Mouse (Mus musculus) layer of hippocampus, adult 18-20 months (tissue): ENCODE results near the gene Cdca5. TPM values are rescaled to one million over a fixed set of nuclear protein-coding genes. Genes with fewer than 3 reads are reported as not detected.

Experiments
- DNase-seq, 2 experiments: peaks; one replicate each; pipeline ENCODE4 v3.0.0; 2022; ENCODE audit warnings: low spot score in 2 of 2
- total RNA-seq, 2 experiments: library from RNA; stranded (reverse); gene quantifications; 2 replicates each; pipeline ENCODE4 v1.2.3; 2021

Cdca5 gene
- total RNA-seq, 2 experiments from 2014 or later = not detected

DNA sequence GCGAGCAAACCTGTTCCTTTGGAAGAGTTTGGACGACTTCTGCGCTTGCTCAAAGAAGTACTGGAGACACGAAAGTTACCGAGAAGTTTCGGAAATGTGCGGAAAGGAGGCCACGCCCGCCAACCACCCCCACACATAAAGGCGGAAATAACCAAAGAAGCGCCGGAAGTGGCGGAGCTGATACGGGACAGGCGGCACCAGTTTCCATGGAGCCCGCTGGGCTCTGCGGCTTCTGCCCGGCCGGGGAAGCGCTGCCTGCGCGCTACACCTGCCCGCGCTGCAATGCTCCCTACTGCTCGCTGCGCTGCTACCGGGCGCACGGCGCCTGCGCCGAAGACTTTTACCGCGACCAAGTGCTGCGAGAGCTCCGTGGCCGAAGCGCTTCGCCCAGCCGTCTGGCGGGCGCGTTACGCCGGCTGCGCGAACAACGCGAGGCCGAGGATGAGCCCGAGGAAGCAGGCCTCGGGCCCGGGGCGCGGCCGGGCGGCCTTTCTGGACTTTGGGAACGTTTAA lies 23.7 kb upstream of the Cdca5 start, which contains the start of gene Znhit2:
TSS of gene Znhit2 (plus strand) at position 172 of the 513 bp plus-strand sequence.
- peak; percentile 95 to 97 for DNase-seq

DNA sequence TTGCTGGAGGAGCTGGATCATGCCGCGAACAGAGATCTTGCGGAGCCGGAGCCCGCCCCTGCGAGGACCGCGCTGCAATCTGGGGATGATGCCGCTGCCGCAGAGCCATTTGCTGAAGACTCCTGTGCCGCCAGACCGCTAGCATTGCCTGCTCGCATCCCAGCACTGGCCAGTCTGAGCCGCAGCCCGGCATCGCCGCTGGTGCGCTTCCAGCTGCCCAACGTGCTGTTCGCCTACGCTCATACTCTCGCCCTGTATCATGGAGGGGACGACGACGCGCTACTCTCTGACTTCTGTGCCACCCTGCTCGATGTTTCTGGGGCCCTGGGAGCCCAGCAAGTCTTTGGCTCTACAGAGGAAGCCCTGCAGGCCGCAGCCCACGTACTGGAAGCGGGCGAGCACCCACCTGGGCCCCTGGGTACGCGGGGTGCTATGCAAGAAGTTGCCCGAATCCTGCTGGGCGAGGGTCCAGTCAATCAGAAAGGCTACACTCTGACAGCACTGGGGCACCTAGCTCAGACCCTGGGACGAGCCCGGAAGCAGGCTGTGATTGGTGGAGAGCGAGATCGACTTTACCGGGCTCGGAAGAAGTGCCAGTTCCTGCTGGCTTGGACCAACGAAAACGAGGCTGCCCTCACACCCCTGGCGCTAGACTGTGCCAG lies 23.0 kb upstream of the Cdca5 start:
- DNase-seq = peak in 1 of 2 experiments; percentile 55

- no peak for DNase-seq
Observed at GRCm38 (mm10) chr19:6062418-6062817, 22.4 kb upstream of the Cdca5 start.

GRCm38 (mm10) chr19:6063081-6063480 lies 21.7 kb upstream of the Cdca5 start:
- no peak for DNase-seq

- no peak for DNase-seq
Observed at GRCm38 (mm10) chr19:6066571-6066970, 18.2 kb upstream of the Cdca5 start.

DNA sequence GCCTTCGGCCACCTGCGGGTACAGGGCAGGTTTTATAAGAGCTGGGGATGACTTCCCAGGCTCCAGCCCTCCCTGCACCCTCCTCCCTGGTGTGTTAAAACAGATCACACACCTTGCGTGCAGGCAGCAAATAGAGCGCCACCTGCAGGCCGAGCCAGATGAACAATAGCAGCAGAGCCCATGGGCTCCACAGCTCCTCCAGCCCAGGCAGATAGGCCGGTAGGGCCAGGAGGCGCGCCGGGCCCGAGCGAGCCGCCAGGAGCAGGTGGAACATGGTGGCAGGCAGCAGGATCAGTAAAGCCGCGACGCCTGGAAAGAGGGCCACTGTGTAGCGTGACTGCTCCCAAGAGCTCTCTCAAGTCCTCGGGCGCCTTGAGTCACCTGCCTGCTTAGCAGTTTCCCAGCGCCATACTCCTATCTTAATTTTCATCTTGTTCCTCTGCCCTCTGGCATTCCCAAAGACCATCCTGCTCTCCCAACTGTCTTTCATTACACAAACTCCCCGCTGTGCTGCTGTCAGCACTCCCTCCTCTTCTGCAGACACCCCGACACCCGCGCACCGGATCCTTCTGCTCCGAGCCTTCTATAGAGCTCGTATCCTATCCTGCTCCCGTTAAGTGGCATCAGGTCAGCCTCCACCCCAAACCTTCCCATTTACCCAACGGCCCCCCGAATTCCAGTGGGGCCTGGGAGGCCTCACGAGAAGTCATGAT lies 17.6 kb upstream of the Cdca5 start:
- peak; percentile 77 to 86 for DNase-seq

GRCm38 (mm10) chr19:6067724-6068415 lies 16.9 kb upstream of the Cdca5 start, which contains the start of gene Tm7sf2:
TSS of gene Tm7sf2 (minus strand) at chr19:6068373.
- DNase-seq = peak; percentile 83 to 89

GRCm38 (mm10) chr19:6068951-6069350 lies 15.8 kb upstream of the Cdca5 start:
- DNase-seq = no peak

DNA sequence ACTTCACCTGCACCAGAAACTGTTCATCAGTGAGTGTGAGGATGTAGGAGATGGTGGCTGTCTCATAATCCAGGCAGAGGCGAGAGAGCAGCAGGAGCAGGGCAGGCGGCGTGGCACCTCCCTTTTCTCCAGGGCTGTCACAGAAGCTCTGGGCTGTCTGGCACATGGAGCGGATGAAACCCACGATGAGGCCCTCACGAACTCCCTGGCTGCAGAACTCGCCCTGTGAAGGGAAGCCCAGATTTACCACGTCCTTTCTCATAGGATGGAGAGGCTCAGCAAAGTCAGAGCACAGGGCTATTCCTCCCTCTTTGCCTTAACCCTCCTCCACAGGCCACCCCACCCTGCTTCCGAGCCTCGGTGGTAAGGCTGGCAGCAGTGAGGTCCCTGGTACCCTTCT lies 14.9 kb upstream of the Cdca5 start:
- DNase-seq = no peak

- DNase-seq = no peak
Observed at GRCm38 (mm10) chr19:6070571-6071250, 14.1 kb upstream of the Cdca5 start.

DNA sequence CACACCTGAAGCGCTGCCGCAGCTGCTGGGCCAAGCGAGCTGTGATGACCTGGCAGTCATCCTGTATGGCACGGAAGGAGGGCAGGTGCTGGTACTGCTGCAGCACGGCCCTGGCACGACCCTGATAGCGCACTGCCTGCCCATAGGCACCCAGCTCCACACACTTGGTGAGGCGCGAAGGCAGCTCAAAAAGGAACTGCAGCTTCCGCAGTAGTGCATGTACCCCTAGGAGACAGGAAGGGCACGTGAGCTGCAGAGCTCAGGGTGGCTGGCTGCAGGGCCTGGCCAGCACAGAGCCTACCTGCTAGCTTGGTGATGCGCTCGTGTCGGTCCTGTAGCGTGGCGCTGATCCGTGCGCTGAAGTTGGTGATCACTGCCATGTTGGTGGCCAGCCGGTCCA lies 13.5 kb upstream of the Cdca5 start:
- no peak for DNase-seq

DNA sequence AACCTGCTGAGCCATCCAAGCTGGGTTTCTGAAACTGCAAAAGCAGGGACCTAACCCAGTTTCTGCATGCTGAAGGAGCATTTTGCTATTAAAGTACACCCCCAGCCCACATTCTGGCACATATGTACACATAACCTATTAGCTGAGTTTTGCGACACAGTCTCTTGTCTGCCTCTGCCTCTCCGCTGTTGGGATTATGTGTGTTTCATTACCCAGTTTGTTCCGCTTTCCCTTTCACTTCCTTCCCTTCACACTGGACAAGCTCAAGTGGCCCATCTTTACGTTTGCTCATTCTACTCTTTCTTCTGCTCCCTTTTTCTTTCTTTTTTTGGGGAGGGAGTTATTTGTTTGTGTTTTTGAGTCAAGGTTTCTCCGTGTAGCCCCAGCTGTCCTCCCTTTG lies 10.9 kb upstream of the Cdca5 start:
- DNase-seq = no peak

DNA sequence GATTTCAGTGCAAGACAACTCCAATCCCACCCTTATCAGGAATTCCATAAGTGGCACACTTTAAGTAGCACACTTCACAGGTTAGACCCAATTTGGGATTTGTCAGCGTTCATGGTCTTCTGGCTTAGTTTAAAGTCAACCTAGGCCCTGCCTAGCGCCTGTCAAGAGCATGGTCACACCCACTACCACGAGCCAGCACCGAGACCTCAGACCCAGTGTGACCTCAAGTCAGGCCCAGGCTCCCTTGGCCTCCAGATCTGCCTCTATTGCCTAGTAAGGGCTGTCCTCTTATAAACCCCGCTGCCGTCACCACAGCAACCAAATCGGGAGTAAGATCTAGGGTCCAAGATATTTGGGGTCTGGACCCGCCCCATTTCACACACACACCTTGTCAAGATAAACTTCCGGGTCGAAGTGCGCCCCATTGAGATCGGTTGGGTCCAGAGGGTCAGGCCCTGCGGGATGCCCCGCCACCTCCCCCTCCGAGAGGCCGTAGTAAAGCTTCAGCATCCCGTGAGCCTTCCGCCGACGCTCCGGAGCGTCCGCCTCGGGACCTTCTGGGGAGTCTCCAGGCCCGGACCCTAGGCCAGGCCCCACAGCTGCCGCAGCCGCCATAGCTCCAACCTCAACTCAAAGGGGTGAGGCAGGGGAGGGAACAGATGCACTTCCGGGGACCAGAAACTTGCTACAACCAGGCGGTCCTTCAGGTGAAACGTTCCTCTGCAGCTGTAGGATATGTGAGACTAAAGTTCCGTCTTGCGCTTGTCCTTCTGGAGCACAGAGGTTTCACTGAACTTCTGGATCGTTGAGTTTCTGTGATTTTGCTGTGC lies 8.0 kb upstream of the Cdca5 start, which contains the start of gene Vps51:
TSS of gene Vps51 (minus strand) at position 668 of the 830 bp plus-strand sequence.
- DNase-seq = peak; percentile 81 to 92

DNA sequence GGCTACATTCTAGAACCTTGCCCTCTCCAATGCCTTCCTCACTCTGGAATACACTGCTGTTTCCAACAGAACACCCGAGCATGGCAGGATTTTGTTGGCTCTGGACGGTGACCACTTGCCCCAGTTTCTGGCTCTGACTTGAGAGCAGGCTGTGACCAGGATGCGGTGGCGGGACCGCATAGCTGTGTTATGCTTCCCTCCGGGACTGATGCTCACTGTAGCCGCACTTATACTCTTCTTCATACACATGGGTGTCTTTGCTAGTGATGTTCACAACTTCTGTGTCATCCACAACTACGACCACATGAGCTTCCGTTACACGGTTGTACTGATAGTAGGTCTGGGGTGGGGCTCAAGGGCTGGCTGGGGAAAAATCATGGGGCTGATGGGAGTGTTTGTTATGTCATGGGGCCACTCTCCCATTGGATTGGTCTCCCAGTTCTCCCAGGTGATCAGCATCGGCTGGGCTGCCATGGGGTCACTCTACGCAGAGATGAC lies 4.8 kb upstream of the Cdca5 start, which contains the start of gene Tmem262:
TSS of gene Tmem262 (plus strand) at position 51 of the 498 bp plus-strand sequence.
- no peak for DNase-seq

DNA sequence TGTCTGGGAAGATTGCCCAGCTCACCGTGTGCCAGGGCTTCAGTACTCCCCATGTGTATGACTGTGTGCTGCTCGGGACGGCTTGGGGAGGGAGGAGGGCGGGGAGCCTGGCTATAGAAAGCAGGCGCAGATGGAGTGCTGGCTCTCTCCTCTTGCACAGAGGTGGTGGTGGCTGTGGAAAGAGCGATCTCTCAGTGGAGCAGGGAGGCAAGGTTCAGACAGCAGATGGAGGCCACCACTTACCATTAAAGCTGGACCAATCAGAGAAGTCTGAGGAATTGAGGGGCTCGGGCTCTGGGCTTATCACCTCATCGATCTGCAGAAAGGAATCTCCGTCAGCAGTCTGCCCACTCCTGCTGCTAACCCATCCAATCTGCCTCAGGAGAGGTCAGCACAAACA lies 2.6 kb upstream of the Cdca5 start, which contains the start of gene Gm28374:
TSS of gene Gm28374 (minus strand) at position 101 of the 400 bp plus-strand sequence.
- DNase-seq = no peak

DNA sequence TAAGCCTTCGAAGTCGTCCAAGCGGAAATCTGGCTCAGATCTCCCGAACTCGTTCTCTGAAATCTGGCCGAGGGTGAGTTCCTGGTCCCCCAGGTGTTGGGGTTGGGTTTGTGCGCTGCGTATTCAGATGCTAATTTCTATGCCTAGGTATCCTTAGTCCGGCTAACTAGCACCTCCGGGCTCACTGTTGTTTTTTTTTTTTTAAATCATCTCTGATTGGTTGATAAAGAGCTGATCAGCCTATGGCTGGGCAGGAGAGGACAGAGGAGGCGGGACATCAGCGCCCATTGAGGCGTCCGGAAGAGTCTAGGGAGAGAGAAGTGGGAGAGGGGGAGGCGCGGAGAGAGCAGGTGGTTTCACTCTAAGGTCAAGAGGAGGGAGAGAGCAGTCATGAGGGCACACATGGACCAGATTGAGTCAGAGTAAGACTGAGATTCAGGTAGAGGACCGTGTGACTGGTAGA lies 665 bp downstream of the Cdca5 start:
- no peak for DNase-seq

DNA sequence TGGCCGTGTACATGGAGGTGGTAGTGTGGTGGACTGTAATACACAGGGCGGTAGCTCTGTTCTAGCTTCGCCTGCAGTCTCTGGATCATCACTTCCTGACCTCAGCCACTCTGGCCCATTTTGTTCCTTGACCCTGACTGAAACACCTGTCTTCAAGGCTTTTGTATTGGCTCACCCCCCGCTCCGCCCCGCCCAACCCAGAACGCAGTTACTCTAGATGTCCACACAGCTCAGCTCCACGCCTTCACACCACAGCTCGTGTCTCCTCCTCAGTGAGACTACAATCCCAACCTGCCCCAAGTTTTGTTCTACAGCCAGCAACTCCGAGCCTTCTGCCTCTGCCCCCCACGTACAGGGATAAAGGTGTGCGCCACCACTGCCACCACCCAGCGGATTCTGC lies 4.1 kb downstream of the Cdca5 start:
- no peak for DNase-seq

DNA sequence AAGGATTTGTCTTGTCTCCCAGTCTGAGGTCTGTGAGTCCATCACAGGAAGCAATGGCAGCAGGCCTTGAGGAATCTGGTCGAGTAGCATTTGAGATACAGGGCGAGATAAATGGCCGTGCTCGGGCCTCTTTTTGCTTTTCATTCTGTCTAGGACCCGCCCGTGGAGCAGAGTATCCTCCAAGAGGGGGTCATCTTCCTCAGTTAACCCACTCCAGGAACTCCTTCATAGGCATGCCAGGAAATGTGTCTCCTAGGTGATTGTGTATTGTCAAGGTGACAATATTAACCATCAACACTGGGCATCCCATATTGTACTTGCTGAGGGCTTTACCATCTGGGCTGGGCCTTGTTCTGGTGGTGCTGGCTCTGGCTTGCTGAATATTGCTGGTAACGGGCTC lies 9.3 kb downstream of the Cdca5 start, which contains the start of gene AC131692.1:
TSS of gene AC131692.1 (plus strand) at position 301 of the 400 bp plus-strand sequence.
- DNase-seq = no peak

- DNase-seq = no peak
Observed at GRCm38 (mm10) chr19:6097847-6098246, 13.1 kb downstream of the Cdca5 start.

- DNase-seq = no peak
Observed at GRCm38 (mm10) chr19:6101186-6101585, 16.4 kb downstream of the Cdca5 start.
